Mouse (Mus musculus) midbrain, embryonic 12.5 days (tissue): ENCODE measurements around the gene Cwc25. TPM values are rescaled to one million over a fixed set of nuclear protein-coding genes. Genes with fewer than 3 reads are reported as not detected.
A peak's percentile ranks its signal among the peaks of the same experiment; 100 is the strongest.

Source experiments
- ATAC-seq: fragments of 200-750 bp; cut with Nextera tagmentation; 2 replicates; pipeline ENCODE4 v1.8.0; 2017; ENCODE audit warnings: low read depth, moderate TSS enrichment, moderate library complexity; ENCODE audit not compliant: low FRiP score
- H3K27ac ChIP-seq: fragments of 300-500 bp; sonication (generic); replicated peaks from 2 replicates; pipeline ENCODE4 v1.5.1; 2016; ENCODE audit warnings: mild to moderate bottlenecking
- H3K27me3 ChIP-seq: fragments of 300-500 bp; sonication (generic); 2 replicates; pipeline ENCODE4 v1.6.1; 2016; ENCODE audit warnings: mild to moderate bottlenecking
- H3K36me3 ChIP-seq: fragments of 300-500 bp; sonication (generic); 2 replicates; pipeline ENCODE4 v1.6.1; 2016
- H3K4me1 ChIP-seq: fragments of 300-500 bp; sonication (generic); 2 replicates; pipeline ENCODE4 v1.6.1; 2016
- H3K4me2 ChIP-seq: fragments of 300-500 bp; sonication (generic); replicated peaks from 2 replicates; pipeline ENCODE4 v1.6.1; 2016; ENCODE audit warnings: mild to moderate bottlenecking, moderate library complexity
- H3K4me3 ChIP-seq: fragments of 300-500 bp; sonication (generic); 2 replicates; pipeline ENCODE4 v1.5.1; 2016; ENCODE audit warnings: mild to moderate bottlenecking
- H3K9ac ChIP-seq: fragments of 300-500 bp; sonication (generic); replicated peaks from 2 replicates; pipeline ENCODE4 v1.6.1; 2016; ENCODE audit warnings: mild to moderate bottlenecking, moderate library complexity
- H3K9me3 ChIP-seq: fragments of 300-500 bp; sonication (generic); 2 replicates; pipeline ENCODE4 v1.6.1; 2016; ENCODE audit warnings: mild to moderate bottlenecking
- WGBS: fragments of 180-500 bp; shearing (Covaris S2); methylation state at CpG from one replicate; pipeline ENCODE4 v1.1.7; 2016; 5-methylcytosine and 5-hydroxymethylcytosine counted together
- polyA plus RNA-seq: library from polyadenylated mRNA; unstranded; fragments of >200 nt; fragmentation: Nextera tagmentation; extraction: Ambion mirVana; gene quantifications from 2 replicates; pipeline ENCODE4 v1.2.1, GENCODE M21; 2016

The Cwc25 gene
- polyA plus RNA-seq, 1 experiment from 2014 or later, result 22.3 TPM

DNA sequence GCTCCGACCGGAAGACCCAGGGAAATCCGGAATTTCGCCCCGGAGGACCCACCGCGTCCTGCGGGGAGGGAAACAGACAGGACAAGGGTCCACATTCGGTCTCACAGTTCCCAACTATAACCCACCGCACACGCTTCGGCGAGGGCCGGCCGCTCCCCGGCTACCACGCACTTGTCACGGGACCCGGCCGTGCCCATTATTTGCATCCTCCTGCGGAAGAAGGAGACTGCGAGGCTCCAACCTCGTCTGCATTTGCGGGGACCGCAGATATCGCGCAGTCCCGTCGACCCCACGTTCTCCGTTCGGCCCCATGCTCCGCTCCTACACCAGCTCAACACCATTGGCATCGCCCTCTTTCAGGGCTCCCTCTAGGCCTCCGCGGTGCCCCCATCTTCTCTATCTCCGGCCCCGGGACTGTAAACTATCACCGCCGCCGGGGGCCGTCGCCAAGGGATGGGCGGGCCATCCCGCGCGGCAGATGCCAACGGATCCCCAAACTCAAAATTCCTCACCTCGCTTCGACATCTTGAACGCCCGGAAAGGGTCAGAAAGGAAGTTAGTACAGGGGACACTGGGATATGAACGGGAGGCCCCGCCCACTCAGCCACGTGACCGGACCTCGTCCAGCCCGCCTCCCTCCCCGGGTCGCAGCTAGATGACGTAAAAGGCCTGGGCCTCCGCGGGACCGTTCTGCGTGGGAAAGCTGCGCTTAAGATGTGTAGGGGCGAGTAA, 15.6 kb upstream of the Cwc25 start, which contains the start of gene Rpl23:
TSS of gene Rpl23 (minus strand) at position 606 of the 732 bp plus-strand sequence.
- peak within 1 kb of the TSS; percentile 84 for H3K4me2 ChIP-seq
- peak; percentile 95 for ATAC-seq
- WGBS, result under 1% methylated on average over 67 of the region's 67 CpGs

DNA sequence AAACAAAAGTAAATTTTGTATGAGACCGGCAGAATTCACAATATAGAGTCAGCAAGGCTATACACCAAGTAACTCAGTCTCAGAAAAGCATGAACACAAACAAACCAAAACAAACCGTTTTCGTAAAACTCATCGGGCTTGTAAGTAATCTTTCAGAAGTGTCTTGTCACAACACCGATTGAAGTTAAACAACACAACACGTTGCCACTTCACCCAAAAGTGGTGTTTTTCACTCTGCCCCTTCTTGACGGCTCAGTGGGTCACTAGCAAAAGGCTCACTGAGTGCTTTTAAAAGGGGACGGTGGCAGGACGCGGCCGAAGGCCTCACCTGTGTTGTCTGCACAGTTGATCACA, 15.1 kb upstream of the Cwc25 start:
- Histone ChIP-seq H3K9me3 (no peaks in the 10 kb centered on the region), H3K27ac (peak overlapping the region; percentile 94)
- no peak for ATAC-seq

More for the DNA sequence above, 15.6 kb upstream of the Cwc25 start, which contains the start of gene Rpl23:
- Histone ChIP-seq H3K9ac (peak within 1 kb of the TSS; percentile 93), H3K36me3 (peaks cover 39% of the 10 kb centered on the region), H3K27me3 (no peaks in the 10 kb centered on the region), H3K9me3 (no peaks in the 10 kb centered on the region), H3K27ac (peak within 1 kb of the TSS; percentile 94), H3K4me3 (peak within 1 kb of the TSS; percentile 91), H3K4me1 (peaks cover 24% of the 10 kb centered on the region)

DNA sequence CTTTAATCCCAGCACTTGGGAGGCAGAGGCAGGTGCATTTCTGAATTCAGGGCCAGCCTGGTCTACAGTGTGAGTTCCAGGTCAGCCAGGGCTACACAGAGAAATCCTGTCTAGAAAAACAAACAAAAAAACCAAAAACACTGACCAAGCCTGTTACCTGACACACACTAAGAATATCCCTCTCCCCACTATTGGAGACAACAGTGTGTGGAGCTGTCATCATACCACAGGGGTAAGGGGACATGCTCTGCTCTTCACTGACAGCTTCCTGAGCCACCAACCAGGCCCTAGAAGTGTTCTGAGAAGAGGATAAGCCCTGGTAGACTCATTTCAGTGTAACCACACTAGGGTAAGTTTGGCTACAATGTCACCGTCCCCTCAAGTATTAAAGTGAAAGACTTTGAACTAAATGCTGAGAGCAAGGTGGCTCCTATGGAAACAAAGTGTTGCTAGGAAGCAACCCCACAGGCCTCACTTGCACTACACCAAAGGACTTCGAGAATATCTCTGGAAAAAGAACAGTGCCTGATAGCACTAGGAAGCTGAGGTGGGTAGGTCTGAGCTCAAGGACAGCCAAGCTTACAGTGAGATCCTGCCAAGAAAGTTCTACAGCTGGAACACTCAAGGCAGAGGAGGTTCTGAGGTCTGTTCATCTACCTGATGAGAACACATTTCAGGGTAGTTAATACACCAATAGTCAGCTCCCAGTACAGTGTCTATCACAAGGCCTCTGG, 13.8 kb upstream of the Cwc25 start:
- no peak for ATAC-seq
- Histone ChIP-seq H3K27me3 (no peaks in the 10 kb centered on the region), H3K4me3 (0 out of 2 replicates have a peak overlapping the region, but pooled peaks have one; percentile 91), H3K27ac (no peak overlapping the region), H3K4me2 (peak overlapping the region; percentile 84), H3K36me3 (peaks cover 52% of the 10 kb centered on the region), H3K9ac (peak overlapping the region; percentile 93), H3K4me1 (peaks cover 24% of the 10 kb centered on the region), H3K9me3 (no peaks in the 10 kb centered on the region)
- 81% methylated on average over 2 of the region's 2 CpGs for WGBS

More for the DNA sequence above, 15.1 kb upstream of the Cwc25 start:
- Histone ChIP-seq H3K4me2 (peak overlapping the region; percentile 84), H3K4me3 (peak overlapping the region; percentile 91), H3K4me1 (peaks cover 24% of the 10 kb centered on the region), H3K27me3 (no peaks in the 10 kb centered on the region), H3K36me3 (peaks cover 44% of the 10 kb centered on the region), H3K9ac (peak overlapping the region; percentile 93)
- 2% methylated on average over 11 of the region's 11 CpGs for WGBS

DNA sequence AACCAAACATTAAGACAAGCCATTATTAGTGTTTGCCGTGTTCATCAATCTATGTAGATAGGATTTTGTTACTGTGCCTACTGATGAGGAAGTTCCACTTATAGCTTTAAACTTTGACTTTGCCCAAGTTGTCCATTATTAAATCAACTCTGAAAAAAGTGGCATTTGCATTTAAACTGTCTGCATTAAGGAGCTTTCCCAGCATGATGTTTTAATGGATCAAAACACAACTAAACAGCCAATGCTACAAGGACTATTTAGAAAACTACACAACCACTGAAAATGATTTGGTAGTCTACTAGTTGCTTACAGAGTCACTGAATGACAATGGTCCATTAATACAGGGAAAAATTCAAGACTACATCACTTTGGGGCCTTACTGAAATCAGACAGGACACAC, 12.6 kb upstream of the Cwc25 start:
- Histone ChIP-seq H3K27me3 (no peaks in the 10 kb centered on the region), H3K9ac (no peak overlapping the region), H3K4me2 (no peak overlapping the region), H3K4me1 (peaks cover 24% of the 10 kb centered on the region), H3K36me3 (peaks cover 56% of the 10 kb centered on the region), H3K27ac (no peak overlapping the region), H3K9me3 (no peaks in the 10 kb centered on the region), H3K4me3 (no peak overlapping the region)
- 88% methylated on average over 1 of the region's 1 CpGs for WGBS
- ATAC-seq, result no peak

DNA sequence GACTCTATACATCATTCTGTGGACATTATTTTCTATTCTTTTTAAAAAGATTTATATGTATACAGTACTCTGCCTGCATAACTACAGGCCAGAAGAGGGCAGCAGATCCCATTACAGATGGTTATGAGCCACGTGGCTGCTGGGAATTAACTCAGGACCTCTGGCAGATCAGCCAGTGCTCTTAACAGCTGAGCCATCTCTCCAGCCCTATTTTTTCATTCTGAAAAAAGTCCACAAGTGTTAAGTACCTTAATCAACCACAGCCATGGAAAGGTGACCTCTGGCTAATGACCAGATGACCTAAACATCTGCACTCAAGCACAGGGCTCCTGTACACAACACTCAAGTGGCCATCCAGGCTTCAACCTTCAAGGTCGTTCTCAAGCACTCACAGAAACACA, 10.8 kb upstream of the Cwc25 start:
- Histone ChIP-seq H3K27ac (no peak overlapping the region), H3K27me3 (no peaks in the 10 kb centered on the region), H3K4me2 (no peak overlapping the region), H3K36me3 (peaks cover 56% of the 10 kb centered on the region), H3K9me3 (no peaks in the 10 kb centered on the region), H3K9ac (no peak overlapping the region), H3K4me3 (no peak overlapping the region), H3K4me1 (peaks cover 17% of the 10 kb centered on the region)
- no peak for ATAC-seq
- WGBS, result 48% methylated on average over 2 of the region's 2 CpGs

DNA sequence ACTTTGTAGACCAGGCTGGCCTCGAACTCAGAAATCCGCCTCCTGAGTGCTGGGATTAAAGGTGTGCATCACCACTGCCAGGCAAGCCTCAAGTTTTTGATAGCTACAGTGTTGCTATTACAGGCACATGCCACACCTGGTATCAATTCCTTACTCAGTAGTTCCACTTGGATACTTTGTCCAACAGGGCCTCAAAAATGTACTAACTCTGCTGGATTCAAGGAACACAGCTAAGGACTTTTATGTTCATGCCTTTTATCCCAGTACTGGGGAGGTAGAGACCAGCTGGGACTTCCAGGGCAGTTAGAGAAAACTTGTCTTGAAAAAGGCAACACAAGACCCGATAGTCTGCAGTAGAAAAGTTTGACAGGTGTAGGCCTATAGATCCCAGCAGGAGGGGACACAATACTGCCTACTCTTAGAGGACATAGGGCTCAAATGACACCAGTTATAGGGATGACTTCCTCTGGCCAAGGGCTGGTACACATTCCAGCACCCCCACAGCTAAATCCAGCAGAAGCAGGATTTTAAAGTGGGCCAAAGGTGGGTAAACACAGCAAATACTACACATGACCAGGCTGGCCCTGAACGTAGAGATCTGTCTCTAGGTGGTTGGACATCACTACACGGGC, 10.3 kb upstream of the Cwc25 start:
- H3K36me3 ChIP-seq, result peaks cover 56% of the 10 kb centered on the region
- peaks cover 17% of the 10 kb centered on the region for H3K4me1 ChIP-seq
- WGBS, result 59% methylated on average over 5 of the region's 5 CpGs

DNA sequence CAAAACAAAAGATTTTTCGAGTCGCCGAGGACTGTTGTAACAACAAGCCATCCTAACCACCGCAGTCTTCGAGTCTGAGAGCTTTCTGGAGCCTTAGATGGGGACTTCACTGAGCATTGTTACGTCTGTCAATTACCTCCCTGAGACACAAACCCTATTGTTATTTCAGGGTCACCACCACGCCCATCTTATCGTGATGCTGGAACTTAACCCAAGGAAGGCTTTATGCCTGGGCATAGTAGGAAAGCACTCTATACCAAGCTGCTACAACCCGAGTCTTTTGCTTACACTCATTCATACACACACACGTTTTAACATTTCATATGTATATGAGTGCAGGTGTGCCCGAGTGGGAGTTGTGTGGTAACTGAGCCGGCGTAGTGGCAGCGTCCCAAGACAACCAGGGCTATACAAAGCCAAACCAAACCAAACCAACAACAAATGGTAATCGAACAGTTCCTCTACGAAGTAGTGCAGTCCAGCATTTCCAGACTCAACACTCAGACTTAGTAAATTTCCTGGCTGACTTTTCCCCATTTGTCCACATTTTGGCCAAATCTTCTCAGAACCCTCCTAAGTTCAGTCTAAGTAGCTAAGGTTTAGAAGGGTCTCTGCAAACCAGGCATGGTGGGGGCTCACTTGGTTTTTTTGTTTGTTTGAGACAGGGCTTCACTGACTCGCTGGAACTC, 9.6 kb upstream of the Cwc25 start, which contains the start of gene 1700001P01Rik:
TSS of gene 1700001P01Rik (minus strand) at position 111 of the 689 bp plus-strand sequence.
- 41% methylated on average over 17 of the region's 17 CpGs for WGBS
- no peak for ATAC-seq
- H3K27ac ChIP-seq, result no peak within 1 kb of the TSS
- H3K36me3 ChIP-seq, result peaks cover 55% of the 10 kb centered on the region
- no peak within 1 kb of the TSS for H3K4me3 ChIP-seq
- no peak within 1 kb of the TSS for H3K9ac ChIP-seq
- H3K4me2 ChIP-seq, result no peak within 1 kb of the TSS
- no peaks in the 10 kb centered on the region for H3K27me3 ChIP-seq
- H3K4me1 ChIP-seq, result peaks cover 12% of the 10 kb centered on the region
- no peaks in the 10 kb centered on the region for H3K9me3 ChIP-seq

More for the DNA sequence above, 10.3 kb upstream of the Cwc25 start:
- H3K27me3 ChIP-seq, result no peaks in the 10 kb centered on the region
- H3K9ac ChIP-seq, result no peak overlapping the region
- no peak overlapping the region for H3K27ac ChIP-seq
- H3K4me2 ChIP-seq, result no peak overlapping the region
- H3K9me3 ChIP-seq, result no peaks in the 10 kb centered on the region
- no peak; the same call in 1 of the 2 replicates for ATAC-seq
- no peak overlapping the region for H3K4me3 ChIP-seq

DNA sequence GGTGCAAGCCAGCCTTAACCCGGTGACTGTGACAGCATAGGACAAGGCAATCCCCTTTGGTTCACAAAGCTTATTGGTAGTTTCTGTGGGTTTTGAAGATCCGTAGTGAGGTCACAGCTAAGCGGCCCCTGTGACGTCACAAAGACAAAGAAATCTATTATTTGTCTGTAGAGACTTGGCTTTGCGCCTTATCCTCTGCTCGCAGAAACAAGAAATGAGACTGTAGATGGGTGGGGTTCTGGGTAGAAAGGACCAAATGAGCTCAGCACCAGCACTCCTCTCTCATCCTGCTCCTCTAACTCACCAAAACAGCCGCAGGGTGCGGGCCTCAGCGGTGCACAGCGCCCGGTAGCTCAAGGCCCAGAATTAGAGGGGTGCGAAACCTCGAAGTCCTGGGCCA, 8.8 kb upstream of the Cwc25 start:
- WGBS, result 78% methylated on average over 13 of the region's 13 CpGs
- Histone ChIP-seq H3K9ac (no peak overlapping the region), H3K36me3 (peaks cover 48% of the 10 kb centered on the region), H3K4me1 (peaks cover 4% of the 10 kb centered on the region), H3K27ac (no peak overlapping the region), H3K9me3 (no peaks in the 10 kb centered on the region), H3K27me3 (no peaks in the 10 kb centered on the region), H3K4me3 (no peak overlapping the region), H3K4me2 (no peak overlapping the region)
- ATAC-seq, result no peak

DNA sequence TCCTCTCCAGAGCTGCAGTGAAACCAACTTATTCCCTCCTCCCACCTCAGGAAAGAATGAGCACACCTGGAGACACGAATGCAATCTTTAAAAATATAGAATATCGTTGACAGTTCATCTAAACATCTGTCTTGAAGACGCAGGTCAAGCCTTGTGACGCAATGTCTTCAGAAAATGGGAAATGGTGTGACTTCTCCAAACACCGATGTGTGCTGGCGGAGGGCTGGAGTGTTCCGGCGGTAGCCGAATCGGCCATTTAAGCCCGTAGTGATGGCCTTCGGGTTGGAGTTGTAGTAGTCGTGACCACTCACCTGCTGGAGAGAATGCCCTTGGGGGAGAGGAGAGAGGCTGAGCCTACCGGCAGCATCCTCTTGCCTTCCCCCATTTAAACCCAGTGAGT, 5.1 kb upstream of the Cwc25 start:
- Histone ChIP-seq H3K4me3 (no peak overlapping the region), H3K4me1 (0 out of 2 replicates have a peak, but pooled peaks cover 2% of the 10 kb centered on the region), H3K4me2 (no peak overlapping the region), H3K27ac (no peak overlapping the region), H3K27me3 (no peaks in the 10 kb centered on the region), H3K9ac (no peak overlapping the region), H3K9me3 (no peaks in the 10 kb centered on the region), H3K36me3 (peaks cover 11% of the 10 kb centered on the region; the same call in 1 of the 2 replicates)
- WGBS, result 84% methylated on average over 14 of the region's 14 CpGs
- ATAC-seq, result no peak

DNA sequence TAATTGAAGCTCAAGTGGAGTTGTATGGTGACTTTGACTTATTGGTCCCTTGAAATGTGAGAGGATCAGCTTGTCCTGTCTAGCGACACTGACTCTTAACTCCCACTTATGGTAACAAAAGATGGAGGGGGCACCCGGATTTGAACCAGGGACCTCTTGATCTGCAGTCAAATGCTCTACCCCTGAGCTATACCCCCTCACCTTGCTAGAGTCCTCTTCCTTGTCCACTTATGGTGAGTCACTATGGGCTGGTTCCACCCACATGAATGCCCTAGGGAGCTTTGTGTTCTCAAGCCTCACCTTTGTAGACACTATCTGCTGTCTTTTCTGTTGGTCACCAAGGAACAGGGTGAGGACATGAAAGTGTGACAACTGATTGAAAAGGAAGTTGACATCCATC, 3.3 kb upstream of the Cwc25 start:
- H3K4me2 ChIP-seq, result no peak overlapping the region
- H3K4me3 ChIP-seq, result no peak overlapping the region
- no peak overlapping the region for H3K27ac ChIP-seq
- H3K9me3 ChIP-seq, result no peaks in the 10 kb centered on the region
- no peaks in the 10 kb centered on the region for H3K36me3 ChIP-seq
- no peaks in the 10 kb centered on the region for H3K27me3 ChIP-seq
- ATAC-seq, result no peak
- H3K4me1 ChIP-seq, result peaks cover 15% of the 10 kb centered on the region
- no peak overlapping the region for H3K9ac ChIP-seq
- 42% methylated on average over 2 of the region's 2 CpGs for WGBS

DNA sequence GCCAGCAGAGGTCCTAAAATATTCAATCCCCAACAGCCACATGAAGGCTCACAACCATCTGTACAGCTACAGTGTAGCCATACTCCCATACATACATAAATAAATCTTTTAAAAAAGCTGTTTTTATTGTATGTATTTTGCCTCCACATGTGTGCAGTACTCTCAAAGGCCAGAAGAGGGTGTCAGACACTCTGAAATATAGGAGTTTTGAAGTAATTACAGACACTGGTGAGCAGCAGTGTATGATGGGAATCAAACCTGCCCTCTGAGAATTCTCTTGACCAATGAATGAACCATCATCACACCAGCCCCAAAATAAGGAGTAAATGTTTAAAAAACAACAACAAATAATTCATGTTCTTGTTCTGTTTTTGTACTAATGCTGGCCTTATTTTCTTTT, 4.7 kb downstream of the Cwc25 start:
- ATAC-seq, result no peak
- Histone ChIP-seq H3K36me3 (peaks cover 42% of the 10 kb centered on the region), H3K27me3 (no peaks in the 10 kb centered on the region), H3K9ac (no peak overlapping the region), H3K4me1 (peaks cover 16% of the 10 kb centered on the region), H3K4me2 (no peak overlapping the region), H3K9me3 (no peaks in the 10 kb centered on the region), H3K4me3 (no peak overlapping the region), H3K27ac (no peak overlapping the region)
